Mouse (Mus musculus): Measurements from ENCODE around the gene Abtb2.

DNA sequence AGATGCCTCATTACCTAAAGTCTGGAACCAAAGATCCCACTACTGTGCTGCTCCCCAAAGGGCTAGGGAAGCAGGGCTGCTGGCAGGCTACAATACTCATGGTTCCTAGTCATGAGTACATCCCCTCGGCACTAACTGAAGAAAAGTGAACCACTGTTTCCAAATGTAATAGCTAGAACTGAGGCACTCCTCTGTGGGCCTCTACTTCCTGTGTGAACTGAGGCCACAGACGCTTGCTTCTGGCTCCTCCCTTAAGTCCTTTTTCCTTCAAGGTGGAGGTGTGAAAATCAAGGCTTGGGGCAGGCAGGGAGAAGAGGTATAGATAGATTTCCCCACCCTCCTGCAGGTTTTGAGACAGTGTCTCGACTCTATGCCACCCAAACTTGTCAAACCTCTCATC, 188.5 kb downstream of the Abtb2 start:
- TF ChIP-seq USF1 (IDR thresholded peaks at IDR 0.05; ENCODE audit: low read depth): no peak
- no peak for TF ChIP-seq CEBPB (IDR thresholded peaks at IDR 0.05; ENCODE audit: low read depth)
- TF ChIP-seq MAX (IDR thresholded peaks at IDR 0.05): no peak
- TF ChIP-seq CTCF (IDR thresholded peaks at IDR 0.05; ENCODE audit: control insufficient read depth, insufficient read depth, insufficient read length): no peak

All from C2C12 (cell line).